Mouse (Mus musculus): ENCODE measurements around the gene Gpc5.

GRCm38 (mm10) chr14:115324247-115324646 is 232.2 kb downstream of the Gpc5 start:
- TF ChIP-seq GATA1 (IDR thresholded peaks at IDR 0.05; ENCODE audit: low read length) (no peak), TAL1 (IDR thresholded peaks at IDR 0.05; ENCODE audit: low read length) (no peak)
